Mouse (Mus musculus) neutrophil, adult 5-6 weeks (primary cell): ENCODE results near the gene Mrpl48. TPM values are rescaled to one million over a fixed set of nuclear protein-coding genes. Genes with fewer than 3 reads are reported as not detected.

ENCODE experiments used
- ATAC-seq: fragments of 151-379, 151-347 bp; 2 replicates; pipeline ENCODE4 v1.8.0; 2017; ENCODE audit warnings: mild to moderate bottlenecking, moderate TSS enrichment; ENCODE audit not compliant: insufficient number of reproducible peaks, poor library complexity, low FRiP score, severe bottlenecking; ENCODE audit errors: extremely low read depth
- total RNA-seq: library from RNA; stranded (forward); fragments of 200-1000 nt; gene quantifications from 2 replicates; pipeline ENCODE4 v1.2.3, GENCODE M21; 2017

Gene Mrpl48
- total RNA-seq, 1 experiment from 2014 or later = 30.7 TPM

GRCm38 (mm10) chr7:100544437-100544836, 63.7 kb downstream of the Mrpl48 start:
- ATAC-seq = no peak

- ATAC-seq = peak; percentile 57
Measured at GRCm38 (mm10) chr7:100539516-100539915, 68.6 kb downstream of the Mrpl48 start.

- no peak for ATAC-seq
Measured at GRCm38 (mm10) chr7:100537519-100537902, 70.6 kb downstream of the Mrpl48 start.

GRCm38 (mm10) chr7:100536804-100537518, 71.1 kb downstream of the Mrpl48 start, which contains the start of gene Coa4:
Coa4 (plus strand) TSS chr7:100537071.
- peak; percentile 92 for ATAC-seq

GRCm38 (mm10) chr7:100535831-100536230, 72.3 kb downstream of the Mrpl48 start:
- no peak for ATAC-seq

GRCm38 (mm10) chr7:100534216-100534615, 73.9 kb downstream of the Mrpl48 start:
- no peak for ATAC-seq

GRCm38 (mm10) chr7:100533503-100533902, 74.6 kb downstream of the Mrpl48 start:
- ATAC-seq = no peak

- ATAC-seq = no peak
Measured at GRCm38 (mm10) chr7:100530766-100531165, 77.3 kb downstream of the Mrpl48 start.

- no peak for ATAC-seq
Measured at GRCm38 (mm10) chr7:100524669-100525068, 83.4 kb downstream of the Mrpl48 start.

- ATAC-seq = no peak
Measured at GRCm38 (mm10) chr7:100522222-100522621, 85.9 kb downstream of the Mrpl48 start.

- ATAC-seq = peak; percentile 94
Measured at GRCm38 (mm10) chr7:100520663-100521285, 87.3 kb downstream of the Mrpl48 start.

- no peak for ATAC-seq
Measured at GRCm38 (mm10) chr7:100520204-100520603, 87.9 kb downstream of the Mrpl48 start.

GRCm38 (mm10) chr7:100514573-100514972, 93.5 kb downstream of the Mrpl48 start, which contains the start of gene Dnajb13:
Dnajb13 (minus strand) TSS chr7:100514960.
- ATAC-seq = no peak

GRCm38 (mm10) chr7:100511602-100512001, 96.5 kb downstream of the Mrpl48 start:
- ATAC-seq = 0 out of 2 replicates have a peak, but pooled peaks have one; percentile 15

- no peak for ATAC-seq
Measured at GRCm38 (mm10) chr7:100508670-100509069, 99.4 kb downstream of the Mrpl48 start.

GRCm38 (mm10) chr7:100506494-100506893, 101.6 kb downstream of the Mrpl48 start:
- no peak for ATAC-seq

- ATAC-seq = no peak
Measured at GRCm38 (mm10) chr7:100504740-100505487, 103.2 kb downstream of the Mrpl48 start.

- peak; percentile 29; the same call in 1 of the 2 replicates for ATAC-seq
Measured at GRCm38 (mm10) chr7:100503076-100503475, 105.0 kb downstream of the Mrpl48 start.

GRCm38 (mm10) chr7:100502374-100502922, 105.7 kb downstream of the Mrpl48 start:
- no peak for ATAC-seq
